Mouse (Mus musculus): ENCODE results near the gene Olfr401. TPM values are rescaled to one million over a fixed set of nuclear protein-coding genes. Genes with fewer than 3 reads are reported as not detected.
"Not testable (repeated sequence)": the region's sequence is repeated elsewhere in the genome, so short reads cannot be mapped to it uniquely, and the experiment has no call there.

The Olfr401 gene
- total RNA-seq (2014; rRNA removed) = not detected in 2 replicates
- not detected in 2 replicates for polyA plus RNA-seq (2015; fragmentation: Nextera tagmentation; extraction: Ambion mirVana)

GRCm38 (mm10) chr11:74113412-74113811, at the start of gene Olfr401:
Gene Olfr401, plus strand, starts transcription at chr11:74113712.
- no peak within 1 kb of the TSS for H3K27ac ChIP-seq
- H3K27me3 ChIP-seq (ENCODE audit: insufficient read depth, low read length) = no peaks in the 10 kb centered on the region
- no peak within 1 kb of the TSS for H3K4me3 ChIP-seq (ENCODE audit: low read length)
- H3K4me1 ChIP-seq (ENCODE audit: insufficient read depth, low read length) = no peaks in the 10 kb centered on the region
- DNase-seq (ENCODE audit: low spot score) (no peak), ATAC-seq (no peak)
- 0 out of 2 replicates have a peak, but pooled peaks cover 7% of the 10 kb centered on the region for H3K9me3 ChIP-seq (ENCODE audit: low read length)
- no peak within 1 kb of the TSS for H3K4me2 ChIP-seq (ENCODE audit: low read depth, low read length)
- TF ChIP-seq CTCF (IDR thresholded peaks at IDR 0.05; ENCODE audit: low read depth) = no peak
- no peaks in the 10 kb centered on the region for H3K36me3 ChIP-seq (ENCODE audit: insufficient read depth, low read length)
- no peak within 1 kb of the TSS for H3K9ac ChIP-seq (replicated peaks; ENCODE audit: low read length)

GRCm38 (mm10) chr11:74069655-74070054, 43.9 kb upstream of the Olfr401 start, which contains the start of gene Zfp616:
Gene Zfp616, plus strand, starts transcription at chr11:74069955.
- no peak within 1 kb of the TSS for H3K9ac ChIP-seq (replicated peaks; ENCODE audit: low read length)
- H3K4me1 ChIP-seq (ENCODE audit: insufficient read depth, low read length) = no peaks in the 10 kb centered on the region
- no peak for DNase-seq (ENCODE audit: low spot score)
- WGBS = 90% methylated on average over 1 of the region's 1 CpGs
- no peaks in the 10 kb centered on the region for H3K27me3 ChIP-seq (ENCODE audit: insufficient read depth, low read length)
- no peak for TF ChIP-seq CTCF (IDR thresholded peaks at IDR 0.05; ENCODE audit: low read depth)
- H3K27ac ChIP-seq = no peak within 1 kb of the TSS
- ATAC-seq = no peak
- no peaks in the 10 kb centered on the region for H3K36me3 ChIP-seq (ENCODE audit: insufficient read depth, low read length)
- no peak within 1 kb of the TSS for H3K4me2 ChIP-seq (ENCODE audit: low read depth, low read length)
- no peaks in the 10 kb centered on the region for H3K9me3 ChIP-seq (ENCODE audit: low read length)
- H3K4me3 ChIP-seq (ENCODE audit: low read length) = no peak within 1 kb of the TSS

GRCm38 (mm10) chr11:74100724-74101123, 12.8 kb upstream of the Olfr401 start:
- Histone ChIP-seq H3K27ac (no peak overlapping the region), H3K4me3 (ENCODE audit: low read length) (no peak overlapping the region), H3K9me3 (ENCODE audit: low read length) (peaks cover 6% of the 10 kb centered on the region; the same call in 1 of the 2 replicates), H3K4me1 (ENCODE audit: insufficient read depth, low read length) (no peaks in the 10 kb centered on the region), H3K27me3 (ENCODE audit: insufficient read depth, low read length) (no peaks in the 10 kb centered on the region), H3K9ac (replicated peaks; ENCODE audit: low read length) (no peak overlapping the region), H3K4me2 (ENCODE audit: low read depth, low read length) (no peak overlapping the region), H3K36me3 (ENCODE audit: insufficient read depth, low read length) (no peaks in the 10 kb centered on the region)
- TF ChIP-seq CTCF (IDR thresholded peaks at IDR 0.05; ENCODE audit: low read depth) = no peak
- DNase-seq (ENCODE audit: low spot score) (no peak), ATAC-seq (no peak)
- WGBS = 71% methylated on average over 2 of the region's 2 CpGs

GRCm38 (mm10) chr11:74101507-74101906, 12.0 kb upstream of the Olfr401 start:
- Histone ChIP-seq H3K36me3 (ENCODE audit: insufficient read depth, low read length) (no peaks in the 10 kb centered on the region), H3K27ac (no peak overlapping the region), H3K4me3 (ENCODE audit: low read length) (no peak overlapping the region), H3K4me2 (ENCODE audit: low read depth, low read length) (no peak overlapping the region), H3K9ac (replicated peaks; ENCODE audit: low read length) (no peak overlapping the region), H3K4me1 (ENCODE audit: insufficient read depth, low read length) (no peaks in the 10 kb centered on the region), H3K27me3 (ENCODE audit: insufficient read depth, low read length) (no peaks in the 10 kb centered on the region), H3K9me3 (ENCODE audit: low read length) (peaks cover 6% of the 10 kb centered on the region; the same call in 1 of the 2 replicates)
- no peak for TF ChIP-seq CTCF (IDR thresholded peaks at IDR 0.05; ENCODE audit: low read depth)
- 54% methylated on average over 2 of the region's 2 CpGs for WGBS
- no peak for DNase-seq (ENCODE audit: low spot score)
- ATAC-seq = no peak

GRCm38 (mm10) chr11:74105066-74105465, 8.4 kb upstream of the Olfr401 start:
- Histone ChIP-seq H3K27me3 (ENCODE audit: insufficient read depth, low read length) (no peaks in the 10 kb centered on the region), H3K4me2 (ENCODE audit: low read depth, low read length) (no peak overlapping the region), H3K4me3 (ENCODE audit: low read length) (no peak overlapping the region), H3K9ac (replicated peaks; ENCODE audit: low read length) (no peak overlapping the region), H3K27ac (no peak overlapping the region), H3K36me3 (ENCODE audit: insufficient read depth, low read length) (no peaks in the 10 kb centered on the region), H3K9me3 (ENCODE audit: low read length) (peaks cover 6% of the 10 kb centered on the region), H3K4me1 (ENCODE audit: insufficient read depth, low read length) (no peaks in the 10 kb centered on the region)
- WGBS = 33% methylated on average over 5 of the region's 5 CpGs
- peak; percentile 16 for DNase-seq (ENCODE audit: low spot score)
- no peak for TF ChIP-seq CTCF (IDR thresholded peaks at IDR 0.05; ENCODE audit: low read depth)
- ATAC-seq = peak; percentile 75; the same call in 1 of the 2 replicates

- not testable (repeated sequence) for DNase-seq (ENCODE audit: low spot score); H3K9ac ChIP-seq (replicated peaks; ENCODE audit: low read length); H3K9me3 ChIP-seq (ENCODE audit: low read length); H3K4me2 ChIP-seq (ENCODE audit: low read depth, low read length); H3K27ac ChIP-seq; H3K36me3 ChIP-seq (ENCODE audit: insufficient read depth, low read length); H3K27me3 ChIP-seq (ENCODE audit: insufficient read depth, low read length); ATAC-seq; H3K4me3 ChIP-seq (ENCODE audit: low read length); H3K4me1 ChIP-seq (ENCODE audit: insufficient read depth, low read length)
- 29% methylated on average over 1 of the region's 1 CpGs for WGBS
Measured at GRCm38 (mm10) chr11:74140001-74140400, 26.5 kb downstream of the Olfr401 start.

GRCm38 (mm10) chr11:74145866-74146265, 32.4 kb downstream of the Olfr401 start:
- Histone ChIP-seq H3K27ac (no peak overlapping the region), H3K9ac (replicated peaks; ENCODE audit: low read length) (no peak overlapping the region), H3K4me3 (ENCODE audit: low read length) (no peak overlapping the region), H3K4me1 (ENCODE audit: insufficient read depth, low read length) (no peaks in the 10 kb centered on the region), H3K9me3 (ENCODE audit: low read length) (peaks cover 15% of the 10 kb centered on the region; the same call in 1 of the 2 replicates), H3K36me3 (ENCODE audit: insufficient read depth, low read length) (no peaks in the 10 kb centered on the region), H3K4me2 (ENCODE audit: low read depth, low read length) (no peak overlapping the region), H3K27me3 (ENCODE audit: insufficient read depth, low read length) (no peaks in the 10 kb centered on the region)
- DNase-seq (ENCODE audit: low spot score) = no peak
- no peak for ATAC-seq
- TF ChIP-seq CTCF (IDR thresholded peaks at IDR 0.05; ENCODE audit: low read depth) = no peak
